Mouse (Mus musculus) E14TG2a.4 (cell line): ENCODE results near the gene Cxcl5.

Experiments used
- H3K27me3 ChIP-seq: 2 replicates; pipeline ENCODE4 v1.6.1; 2014; ENCODE audit warnings: low read length, control low read depth; ENCODE audit not compliant: insufficient read depth
- H3K36me3 ChIP-seq: 2 replicates; pipeline ENCODE4 v1.6.1; 2014; ENCODE audit warnings: low read length, control low read depth; ENCODE audit not compliant: insufficient read depth
- H3K4me1 ChIP-seq: replicated peaks from 2 replicates; pipeline ENCODE4 v1.6.1; 2014; ENCODE audit warnings: low read depth, low read length, control low read depth
- H3K4me3 ChIP-seq: replicated peaks from 2 replicates; pipeline ENCODE4 v1.5.1; 2014; ENCODE audit warnings: mild to moderate bottlenecking, low read length
- H3K9me3 ChIP-seq: 2 replicates; pipeline ENCODE4 v1.6.1; 2014; ENCODE audit warnings: low read length, control low read depth
- CTCF ChIP-seq: conservative IDR thresholded peaks from 2 replicates; pipeline ENCODE4 v1.5.1; 2014; ENCODE audit warnings: low read length
- NANOG ChIP-seq: IDR thresholded peaks from 2 replicates; pipeline ENCODE4 v1.6.1; 2014; ENCODE audit warnings: borderline replicate concordance, low read length, mixed read lengths
- POU5F1 ChIP-seq: IDR thresholded peaks from 2 replicates; pipeline ENCODE4 v1.6.1; 2014; ENCODE audit warnings: low read length, borderline replicate concordance

Gene Cxcl5

GRCm38 (mm10) chr5:90758020-90758605, 1.0 kb upstream of the Cxcl5 start:
- Histone ChIP-seq H3K4me1 (peaks cover 24% of the 10 kb centered on the region), H3K4me3 (no peak overlapping the region), H3K36me3 (no peaks in the 10 kb centered on the region), H3K27me3 (peaks cover 24% of the 10 kb centered on the region), H3K9me3 (no peaks in the 10 kb centered on the region)
- TF ChIP-seq POU5F1 (no peak), CTCF (no peak), NANOG (no peak)

DNA sequence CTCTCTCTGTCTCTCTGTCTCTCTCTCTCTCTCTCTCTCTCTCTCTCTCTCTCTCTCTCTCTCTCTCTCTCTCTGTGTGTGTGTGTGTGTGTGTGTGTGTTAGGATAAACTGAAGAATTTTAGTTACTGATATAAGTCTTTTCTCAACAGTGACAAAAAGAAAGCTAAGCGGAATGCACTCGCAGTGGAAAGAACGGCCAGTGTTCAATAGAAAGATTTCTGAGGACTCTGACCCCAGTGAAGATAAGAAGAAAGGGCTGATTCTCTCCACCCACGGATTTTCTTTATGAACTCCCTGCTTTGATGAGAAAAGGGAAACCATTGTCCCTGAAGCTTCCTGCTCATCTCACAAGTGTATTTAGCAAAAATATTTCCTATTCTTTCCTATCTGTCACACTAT, 1.1 kb downstream of the Cxcl5 start:
- no peak for TF ChIP-seq CTCF
- Histone ChIP-seq H3K4me3 (no peak overlapping the region), H3K4me1 (peaks cover 24% of the 10 kb centered on the region), H3K36me3 (no peaks in the 10 kb centered on the region), H3K9me3 (no peaks in the 10 kb centered on the region), H3K27me3 (peaks cover 24% of the 10 kb centered on the region)

- Histone ChIP-seq H3K4me3 (no peak overlapping the region), H3K9me3 (no peaks in the 10 kb centered on the region), H3K27me3 (peaks cover 24% of the 10 kb centered on the region), H3K36me3 (no peaks in the 10 kb centered on the region), H3K4me1 (peaks cover 24% of the 10 kb centered on the region)
- TF ChIP-seq NANOG (no peak), CTCF (no peak), POU5F1 (no peak)
These were observed 1.7 kb downstream of the Cxcl5 start for GRCm38 (mm10) chr5:90760844-90761243.

GRCm38 (mm10) chr5:90761834-90762233, 2.7 kb downstream of the Cxcl5 start:
- TF ChIP-seq NANOG (no peak), POU5F1 (no peak), CTCF (no peak)
- no peak overlapping the region for H3K4me3 ChIP-seq
- H3K27me3 ChIP-seq: peaks cover 24% of the 10 kb centered on the region
- H3K4me1 ChIP-seq: peaks cover 24% of the 10 kb centered on the region
- H3K9me3 ChIP-seq: no peaks in the 10 kb centered on the region
- H3K36me3 ChIP-seq: no peaks in the 10 kb centered on the region

DNA sequence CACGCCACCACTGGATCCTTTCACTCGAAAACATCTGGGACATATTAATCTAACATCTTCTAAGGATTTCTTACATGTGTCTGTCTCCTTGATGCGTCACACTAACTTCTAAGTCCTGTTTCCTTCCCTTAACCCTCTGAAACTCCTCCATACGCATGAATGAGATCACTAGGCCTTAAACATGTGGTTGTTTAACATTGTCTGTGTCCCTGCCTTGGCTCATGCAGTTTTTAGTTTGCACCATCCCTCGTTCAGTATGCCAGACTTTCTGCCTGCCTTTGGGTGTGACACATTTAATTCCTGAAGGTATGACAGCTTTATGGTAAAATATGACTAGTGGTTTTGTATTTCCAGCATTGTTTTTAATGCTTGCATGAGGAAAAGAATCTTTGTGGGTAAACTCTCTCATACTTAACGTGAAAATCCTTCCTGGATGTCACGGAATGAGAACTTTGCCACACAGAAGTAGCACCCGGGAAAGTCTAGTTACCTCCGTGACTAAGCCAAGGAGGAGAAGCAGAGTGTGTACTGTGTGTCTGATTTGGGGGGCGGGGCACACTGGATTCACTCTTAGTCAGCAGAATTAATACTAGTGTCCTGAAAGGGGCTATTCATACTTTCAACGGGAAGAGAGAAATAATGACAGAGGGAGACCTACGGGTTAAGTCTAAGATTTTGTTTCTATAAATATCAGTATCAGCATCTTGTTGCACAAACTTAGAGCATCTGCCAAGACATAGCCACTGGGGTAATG, 4.9 kb downstream of the Cxcl5 start:
- no peaks in the 10 kb centered on the region for H3K9me3 ChIP-seq
- H3K4me1 ChIP-seq: peaks cover 9% of the 10 kb centered on the region; the same call in 1 of the 2 replicates
- H3K4me3 ChIP-seq: no peak overlapping the region
- TF ChIP-seq NANOG (no peak), CTCF (no peak), POU5F1 (no peak)
- H3K27me3 ChIP-seq: peaks cover 18% of the 10 kb centered on the region
- no peaks in the 10 kb centered on the region for H3K36me3 ChIP-seq

DNA sequence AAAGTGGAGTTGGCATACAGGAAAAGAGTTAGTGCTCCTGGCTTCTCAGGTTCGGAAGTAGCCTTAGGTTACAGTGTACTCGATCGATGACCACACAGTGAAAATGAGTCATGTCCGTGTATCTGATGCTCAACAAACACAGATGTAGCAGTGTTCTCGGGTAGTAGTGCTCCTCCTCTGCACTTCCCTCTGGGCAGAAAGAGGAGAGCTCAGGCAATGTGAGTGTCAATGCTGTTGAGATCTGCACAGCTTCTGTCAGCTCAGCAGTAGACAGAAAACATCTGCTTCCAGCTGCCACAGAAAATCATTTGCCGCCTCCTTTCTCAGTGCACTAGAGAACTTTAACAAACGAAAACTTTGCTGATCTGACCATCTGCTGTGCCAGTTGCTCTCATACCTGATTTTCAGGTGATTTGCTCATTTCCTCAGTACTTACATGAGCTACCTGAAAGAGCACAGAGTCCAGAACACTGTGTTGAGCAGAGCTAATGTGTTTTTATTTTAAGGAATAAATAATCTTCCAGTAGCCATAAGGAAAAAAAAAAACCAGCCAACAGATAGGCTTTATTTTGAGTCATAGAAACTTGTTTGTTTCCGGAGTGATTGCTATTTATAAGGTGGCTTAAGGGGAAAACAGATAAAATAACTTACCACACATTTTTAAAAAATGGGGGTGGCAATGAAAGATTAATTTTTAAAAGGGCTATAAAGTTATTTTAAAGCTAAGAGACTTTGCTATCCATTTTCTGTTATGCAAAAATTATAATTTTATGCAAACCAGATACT, 6.9 kb downstream of the Cxcl5 start:
- no peak for TF ChIP-seq NANOG
- TF ChIP-seq CTCF: no peak
- no peak for TF ChIP-seq POU5F1
- H3K9me3 ChIP-seq: no peaks in the 10 kb centered on the region
- no peak overlapping the region for H3K4me3 ChIP-seq
- H3K36me3 ChIP-seq: no peaks in the 10 kb centered on the region
- peaks cover 3% of the 10 kb centered on the region; the same call in 1 of the 2 replicates for H3K4me1 ChIP-seq
- peaks cover 6% of the 10 kb centered on the region; the same call in 1 of the 2 replicates for H3K27me3 ChIP-seq

- H3K27me3 ChIP-seq: no peaks in the 10 kb centered on the region
- no peak for TF ChIP-seq CTCF
- TF ChIP-seq NANOG: no peak
- no peak for TF ChIP-seq POU5F1
- H3K4me1 ChIP-seq: peaks cover 3% of the 10 kb centered on the region; the same call in 1 of the 2 replicates
- H3K36me3 ChIP-seq: no peaks in the 10 kb centered on the region
- H3K4me3 ChIP-seq: no peak within 1 kb of the TSS
- no peaks in the 10 kb centered on the region for H3K9me3 ChIP-seq
These were observed 9.1 kb downstream of the Cxcl5 start, which contains the start of gene Ppbp for GRCm38 (mm10) chr5:90768218-90768617. Gene Ppbp, plus strand, starts transcription at chr5:90768518.

DNA sequence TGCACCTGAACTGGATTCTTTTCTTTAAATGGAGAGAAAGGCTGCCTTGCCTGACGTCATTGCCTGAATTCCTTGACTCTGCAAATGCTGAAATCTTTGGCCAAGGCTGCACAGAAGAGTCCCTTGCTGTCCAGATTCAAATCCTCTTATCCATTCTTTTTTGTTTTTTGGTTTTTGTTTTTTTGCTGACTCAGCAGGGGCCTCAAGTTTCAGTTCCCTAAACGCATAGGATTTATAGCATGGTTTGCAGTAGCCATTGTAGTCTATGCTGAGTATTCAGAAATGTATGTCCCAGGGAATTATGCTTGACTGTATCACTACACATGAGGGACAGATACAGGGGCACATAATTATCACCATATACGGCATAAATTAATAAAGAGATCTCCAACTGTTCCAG, 12.2 kb downstream of the Cxcl5 start:
- H3K27me3 ChIP-seq: no peaks in the 10 kb centered on the region
- peaks cover 3% of the 10 kb centered on the region; the same call in 1 of the 2 replicates for H3K4me1 ChIP-seq
- H3K36me3 ChIP-seq: no peaks in the 10 kb centered on the region
- no peak for TF ChIP-seq NANOG
- TF ChIP-seq CTCF: no peak
- TF ChIP-seq POU5F1: no peak
- no peak overlapping the region for H3K4me3 ChIP-seq
- no peaks in the 10 kb centered on the region for H3K9me3 ChIP-seq
